In genomic region chr16:36874583-36875275, GRCm38 (mm10) we compare ENCODE assay signal across 8 mouse cellular contexts. TPM values are rescaled to one million over a fixed set of nuclear protein-coding genes. Genes with fewer than 3 reads are reported as not detected.
A peak's percentile ranks its signal among the peaks of the same experiment; 100 is the strongest.
DNase-seq lines count a peak whose midpoint lies in the region; ATAC-seq lines count a peak whose summit lies in the region.

TSS of gene Eaf2 (minus strand) at chr16:36875003.
TSS of gene Golgb1 (plus strand) at chr16:36875140.

- H3K9ac ChIP-seq in kidney, embryonic 15.5 days, result peak within 1 kb of the TSS; percentile 81

- WGBS in heart, embryonic 10.5 days, result under 1% methylated on average over 43 of the region's 43 CpGs
- under 1% methylated on average over 43 of the region's 43 CpGs for WGBS in kidney, embryonic 15.5 days

- H3K4me2 ChIP-seq in kidney, embryonic 15.5 days, result peak within 1 kb of the TSS; percentile 66

- ATAC-seq in erythroblast, adult 5-6 weeks (replicated peaks; ENCODE audit: low FRiP score, poor library complexity, severe bottlenecking), result peak; percentile 98
- ATAC-seq in kidney, embryonic 15.5 days (replicated peaks; ENCODE audit: low FRiP score), result peak; percentile 100
- peak; percentile 99 for ATAC-seq in monocyte, adult 5-6 weeks (replicated peaks; ENCODE audit: insufficient number of reproducible peaks, low FRiP score, low TSS enrichment, poor library complexity, severe bottlenecking)

- H3K27me3 ChIP-seq in heart, embryonic 10.5 days (ENCODE audit: insufficient read depth, poor library complexity, severe bottlenecking), result no peaks in the 10 kb centered on the region
- H3K27me3 ChIP-seq in kidney, embryonic 15.5 days, result no peaks in the 10 kb centered on the region

- DNase-seq in B cell, adult 2 months, result peak; percentile 90 to 94
- peak; percentile 100 for DNase-seq in brain, adult 2 months (ENCODE audit: low read depth, low spot score)
- peak; percentile 99 for DNase-seq in heart, embryonic 10.5 days (ENCODE audit: low spot score)
- peak; percentile 96 for DNase-seq in liver
- peak; percentile 92 to 94 for DNase-seq in spleen, postnatal 4 days (ENCODE audit: low spot score in 2 of 2)

- H3K36me3 ChIP-seq in heart, embryonic 10.5 days, result peaks cover 18% of the 10 kb centered on the region
- H3K36me3 ChIP-seq in kidney, embryonic 15.5 days, result peaks cover 20% of the 10 kb centered on the region

- H3K9me3 ChIP-seq in heart, embryonic 10.5 days, result no peaks in the 10 kb centered on the region
- no peaks in the 10 kb centered on the region for H3K9me3 ChIP-seq in kidney, embryonic 15.5 days (replicated peaks)

- H3K27ac ChIP-seq in heart, embryonic 10.5 days, result peak within 1 kb of the TSS; percentile 93
- peak within 1 kb of the TSS; percentile 88 for H3K27ac ChIP-seq in kidney, embryonic 15.5 days

- H3K4me1 ChIP-seq in heart, embryonic 10.5 days, result peaks cover 13% of the 10 kb centered on the region
- peaks cover 17% of the 10 kb centered on the region for H3K4me1 ChIP-seq in kidney, embryonic 15.5 days

- peak within 1 kb of the TSS; percentile 97 for H3K4me3 ChIP-seq in heart, embryonic 10.5 days
- H3K4me3 ChIP-seq in kidney, embryonic 15.5 days (replicated peaks), result peak within 1 kb of the TSS; percentile 83

RNA-seq across cellular contexts. Expression of gene Eaf2, which starts in this region (rescaled TPM):
- not detected in 2 replicates for total RNA-seq in erythroblast, adult 5-6 weeks (2015; ENCODE audit: low replicate concordance)
- total RNA-seq in erythroblast, adult 5-6 weeks (2017; ENCODE audit: low replicate concordance), result 1.4 TPM in 1 of 2 replicates, not detected in the other
- 0.38 and 1.3 TPM in 2 replicates for polyA plus RNA-seq in heart, embryonic 10.5 days (2016; fragmentation: Nextera tagmentation; extraction: Ambion mirVana)
- 8.5 and 8.6 TPM in 2 replicates for polyA plus RNA-seq in kidney, embryonic 15.5 days (2015; fragmentation: Nextera tagmentation; extraction: Ambion mirVana)
- 11.5 to 14.9 TPM (median 13.4 TPM) in 3 replicates for total RNA-seq in monocyte, adult 5-6 weeks (2017)

RNA-seq across cellular contexts. Expression of gene Golgb1, which starts in this region (rescaled TPM):
- 17.6 and 30.0 TPM in 2 replicates for total RNA-seq in erythroblast, adult 5-6 weeks (2015; ENCODE audit: low replicate concordance)
- total RNA-seq in erythroblast, adult 5-6 weeks (2017; ENCODE audit: low replicate concordance), result 36.8 and 42.0 TPM in 2 replicates
- polyA plus RNA-seq in heart, embryonic 10.5 days (2016; fragmentation: Nextera tagmentation; extraction: Ambion mirVana), result 56.4 and 67.1 TPM in 2 replicates
- 104 and 111 TPM in 2 replicates for polyA plus RNA-seq in kidney, embryonic 15.5 days (2015; fragmentation: Nextera tagmentation; extraction: Ambion mirVana)
- total RNA-seq in monocyte, adult 5-6 weeks (2017), result 24.1 to 52.5 TPM (median 27.2 TPM) in 3 replicates

Comparison
In these comparisons a context has a peak if more than half of its experiments do, and no peak if none do; other contexts are left out.
1. Peak in every context shown above with its lines: DNase-seq, ATAC-seq, H3K4me3 ChIP-seq and H3K27ac ChIP-seq.